Mouse (Mus musculus) liver, embryonic 16.5 days (tissue): ENCODE measurements around the gene Klf13. TPM values are rescaled to one million over a fixed set of nuclear protein-coding genes. Genes with fewer than 3 reads are reported as not detected.

Experiments
- ATAC-seq: fragments of 200-750 bp; cut with Nextera tagmentation; 2 replicates; pipeline ENCODE4 v1.8.0; 2017; ENCODE audit warnings: low read depth, mild to moderate bottlenecking, moderate number of reproducible peaks, moderate library complexity
- H3K27ac ChIP-seq: fragments of 300-500 bp; sonication (generic); 2 replicates; pipeline ENCODE4 v1.5.1; 2014; ENCODE audit warnings: mild to moderate bottlenecking, low read length
- H3K27me3 ChIP-seq: fragments of 300-500 bp; sonication (generic); 2 replicates; pipeline ENCODE4 v1.6.1; 2014; ENCODE audit warnings: low read depth, low read length, mixed read lengths; ENCODE audit not compliant: control insufficient read depth, insufficient read depth
- H3K36me3 ChIP-seq: fragments of 300-500 bp; sonication (generic); 2 replicates; pipeline ENCODE4 v1.6.1; 2014; ENCODE audit warnings: mild to moderate bottlenecking; ENCODE audit not compliant: control insufficient read depth, insufficient read depth
- H3K4me1 ChIP-seq: fragments of 300-500 bp; sonication (generic); 2 replicates; pipeline ENCODE4 v1.6.1; 2014; ENCODE audit warnings: low read depth, low read length, mixed read lengths; ENCODE audit not compliant: control insufficient read depth
- H3K4me2 ChIP-seq: fragments of 300-500 bp; sonication (generic); 2 replicates; pipeline ENCODE4 v1.6.1; 2014; ENCODE audit warnings: low read depth, low read length, mixed read lengths
- H3K4me3 ChIP-seq: fragments of 300-500 bp; sonication (generic); 2 replicates; pipeline ENCODE4 v1.5.1; 2014; ENCODE audit warnings: low read depth, mild to moderate bottlenecking, low read length
- H3K9ac ChIP-seq: fragments of 300-500 bp; sonication (generic); 2 replicates; pipeline ENCODE4 v1.6.1; 2014; ENCODE audit warnings: low read depth, low read length
- H3K9me3 ChIP-seq: fragments of 300-500 bp; sonication (generic); replicated peaks from 2 replicates; pipeline ENCODE4 v1.6.1; 2016; ENCODE audit warnings: low read length; ENCODE audit not compliant: control insufficient read depth
- WGBS: fragments of 180-500 bp; shearing (Covaris S2); extraction: QIAGEN DNeasy Blood & Tissue Kit; methylation state at CpG from one replicate; pipeline ENCODE4 v1.1.7; 2014; ENCODE audit not compliant: insufficient replicate concordance; 5-methylcytosine and 5-hydroxymethylcytosine counted together
- polyA plus RNA-seq: library from polyadenylated mRNA; unstranded; fragments of >200 nt; fragmentation: Nextera tagmentation; extraction: Ambion mirVana; gene quantifications from 2 replicates; pipeline ENCODE4 v1.2.1, GENCODE M21; 2015

The Klf13 gene
- polyA plus RNA-seq, 1 experiment from 2014 or later, result 16.6 TPM

DNA sequence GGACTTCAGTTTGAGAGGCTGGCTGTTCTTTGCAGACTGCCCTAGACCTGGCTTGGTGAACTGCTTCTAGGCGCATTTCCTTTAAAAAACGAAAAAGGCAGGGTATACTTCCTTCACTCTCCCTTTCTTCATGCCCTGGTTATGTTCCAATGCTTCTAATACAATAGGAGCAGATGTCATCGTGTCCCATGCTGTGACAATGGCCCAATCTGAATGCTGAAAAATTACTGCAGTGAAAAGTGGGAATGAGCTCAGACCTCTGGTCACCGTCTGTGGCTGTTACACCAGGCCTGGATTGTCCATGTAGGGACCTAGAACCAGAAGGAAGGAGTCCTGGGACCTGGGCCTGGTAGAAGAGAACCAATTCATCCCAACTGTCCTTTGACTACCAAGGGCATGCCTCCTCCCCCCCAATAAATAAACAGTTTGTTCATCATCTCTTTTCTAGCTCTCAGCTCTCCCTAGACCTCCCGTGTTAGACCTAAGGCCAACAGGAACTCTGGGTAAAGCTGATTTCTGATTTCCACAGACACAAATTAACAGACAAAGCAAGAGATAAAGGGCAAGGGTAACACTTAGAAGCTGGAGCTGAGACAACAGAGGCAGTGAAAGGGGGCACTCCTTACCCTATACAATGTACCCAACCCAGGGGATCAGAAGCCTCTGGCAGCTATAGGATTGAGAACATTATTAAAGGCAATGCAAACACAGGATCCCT lies 30.8 kb downstream of the Klf13 start:
- peak overlapping the region; percentile 58 for H3K27ac ChIP-seq
- ATAC-seq, result no peak
- H3K4me3 ChIP-seq, result no peak overlapping the region
- H3K9ac ChIP-seq, result no peak overlapping the region
- no peaks in the 10 kb centered on the region for H3K9me3 ChIP-seq
- H3K4me1 ChIP-seq, result peaks cover 79% of the 10 kb centered on the region
- no peaks in the 10 kb centered on the region for H3K36me3 ChIP-seq
- H3K27me3 ChIP-seq, result no peaks in the 10 kb centered on the region
- 0 out of 2 replicates have a peak overlapping the region, but pooled peaks have one; percentile 17 for H3K4me2 ChIP-seq
- WGBS, result 55% methylated on average over 5 of the region's 5 CpGs

- Histone ChIP-seq H3K4me2 (no peak overlapping the region), H3K4me1 (peaks cover 64% of the 10 kb centered on the region), H3K9ac (no peak overlapping the region), H3K27ac (peak overlapping the region; percentile 40; the same call in 1 of the 2 replicates), H3K36me3 (no peaks in the 10 kb centered on the region), H3K4me3 (no peak overlapping the region), H3K9me3 (no peaks in the 10 kb centered on the region), H3K27me3 (no peaks in the 10 kb centered on the region)
- 31% methylated on average over 5 of the region's 5 CpGs for WGBS
- peak; percentile 63 for ATAC-seq
These were observed 33.1 kb downstream of the Klf13 start for GRCm38 (mm10) chr7:63905642-63906041.

GRCm38 (mm10) chr7:63905190-63905589 lies 33.5 kb downstream of the Klf13 start:
- peak overlapping the region; percentile 40; the same call in 1 of the 2 replicates for H3K27ac ChIP-seq
- H3K4me2 ChIP-seq, result no peak overlapping the region
- H3K27me3 ChIP-seq, result no peaks in the 10 kb centered on the region
- H3K4me1 ChIP-seq, result peaks cover 60% of the 10 kb centered on the region
- no peak overlapping the region for H3K9ac ChIP-seq
- no peaks in the 10 kb centered on the region for H3K9me3 ChIP-seq
- 58% methylated on average over 2 of the region's 2 CpGs for WGBS
- no peaks in the 10 kb centered on the region for H3K36me3 ChIP-seq
- no peak overlapping the region for H3K4me3 ChIP-seq
- ATAC-seq, result peak; percentile 35

DNA sequence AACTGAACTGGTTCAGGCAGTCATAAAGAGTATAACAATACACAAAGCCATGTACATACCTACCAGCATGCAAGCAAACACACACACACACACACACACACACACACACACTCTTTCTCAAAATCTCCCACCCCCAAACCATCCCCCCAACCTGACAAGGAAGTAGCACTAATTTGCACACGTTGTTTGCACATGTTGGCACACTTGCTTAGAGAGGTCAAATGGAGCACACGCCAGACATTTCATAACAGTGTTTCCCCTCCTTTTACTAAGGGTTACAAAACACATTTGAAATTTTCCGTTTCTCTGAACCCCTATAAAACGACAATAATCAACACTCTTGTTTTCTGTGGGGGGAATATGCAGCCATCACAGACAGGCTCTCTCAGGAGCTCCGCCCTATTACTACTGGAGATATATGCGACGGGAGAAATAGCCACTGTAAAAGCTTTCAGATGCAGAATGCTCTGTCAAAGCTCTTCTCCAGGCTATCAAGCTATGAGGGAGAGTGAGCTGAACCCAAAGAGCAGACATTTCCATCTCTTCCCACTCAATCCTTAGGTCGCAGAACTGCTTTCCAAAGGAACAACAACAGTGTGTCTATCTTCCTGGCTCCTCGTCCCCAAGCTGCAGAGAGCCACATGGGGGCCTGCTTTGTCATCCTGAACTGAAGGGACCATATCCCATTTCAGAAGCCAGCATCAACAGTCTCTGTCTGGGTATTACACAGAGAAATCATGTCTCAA lies 34.9 kb downstream of the Klf13 start:
- Histone ChIP-seq H3K4me3 (no peak overlapping the region), H3K9ac (no peak overlapping the region), H3K4me2 (no peak overlapping the region), H3K9me3 (no peaks in the 10 kb centered on the region), H3K36me3 (no peaks in the 10 kb centered on the region), H3K27me3 (no peaks in the 10 kb centered on the region), H3K27ac (peak overlapping the region; percentile 55), H3K4me1 (peaks cover 52% of the 10 kb centered on the region)
- WGBS, result 45% methylated on average over 9 of the region's 9 CpGs
- ATAC-seq, result 0 out of 2 replicates have a peak, but pooled peaks have one; percentile 20

GRCm38 (mm10) chr7:63902604-63903210 lies 36.0 kb downstream of the Klf13 start:
- Histone ChIP-seq H3K4me2 (no peak overlapping the region), H3K27ac (peak overlapping the region; percentile 45; the same call in 1 of the 2 replicates), H3K27me3 (no peaks in the 10 kb centered on the region; the same call in 1 of the 2 replicates), H3K4me1 (peaks cover 50% of the 10 kb centered on the region), H3K9me3 (no peaks in the 10 kb centered on the region), H3K36me3 (no peaks in the 10 kb centered on the region), H3K4me3 (no peak overlapping the region), H3K9ac (no peak overlapping the region)
- ATAC-seq, result no peak
- WGBS, result 69% methylated on average over 3 of the region's 3 CpGs

DNA sequence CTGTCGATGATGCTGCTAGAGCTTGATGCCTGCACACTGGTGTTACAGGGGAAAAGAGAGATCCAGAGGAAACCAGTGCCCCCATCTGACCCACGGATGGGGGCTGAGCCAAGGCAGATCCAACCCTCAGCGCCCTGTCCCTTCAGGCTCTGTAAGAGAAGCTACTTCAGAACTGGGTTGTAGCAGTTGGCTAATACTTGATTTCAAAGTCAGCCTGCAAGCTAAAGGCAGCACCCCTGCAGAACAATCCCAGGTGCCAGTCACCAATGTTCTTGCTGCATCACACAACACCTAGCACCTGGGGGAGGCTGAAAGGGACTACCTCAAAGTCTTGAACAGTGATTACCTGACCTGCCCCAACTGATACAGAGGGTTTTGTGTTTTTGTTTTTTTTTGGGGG lies 36.8 kb downstream of the Klf13 start:
- no peak for ATAC-seq
- H3K9ac ChIP-seq, result no peak overlapping the region
- H3K27me3 ChIP-seq, result no peaks in the 10 kb centered on the region; the same call in 1 of the 2 replicates
- H3K27ac ChIP-seq, result no peak overlapping the region
- no peak overlapping the region for H3K4me3 ChIP-seq
- no peaks in the 10 kb centered on the region for H3K36me3 ChIP-seq
- H3K4me1 ChIP-seq, result peaks cover 56% of the 10 kb centered on the region
- no peak overlapping the region for H3K4me2 ChIP-seq
- 77% methylated on average over 3 of the region's 3 CpGs for WGBS
- H3K9me3 ChIP-seq, result no peaks in the 10 kb centered on the region

DNA sequence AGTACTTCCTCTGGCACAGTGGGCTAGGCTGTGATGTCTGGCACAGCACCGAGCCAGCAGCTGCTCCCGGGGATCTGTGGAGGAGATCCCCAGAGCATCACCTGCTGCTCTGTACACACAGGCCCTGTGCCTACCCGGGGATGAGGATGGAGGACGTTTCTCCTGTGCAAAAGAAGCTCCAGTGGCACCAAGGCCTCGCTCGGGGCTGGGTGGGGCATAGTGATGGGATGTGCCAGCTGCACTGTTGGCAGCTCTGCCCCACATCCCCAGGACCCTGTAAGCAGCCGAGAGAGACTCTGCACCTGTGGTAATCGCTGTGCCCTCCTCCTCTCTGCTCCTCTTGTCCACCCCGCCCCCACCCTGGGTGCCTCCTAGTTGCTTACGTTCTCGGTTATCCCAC lies 37.4 kb downstream of the Klf13 start:
- Histone ChIP-seq H3K4me2 (no peak overlapping the region), H3K27ac (no peak overlapping the region), H3K4me3 (no peak overlapping the region), H3K27me3 (no peaks in the 10 kb centered on the region; the same call in 1 of the 2 replicates), H3K36me3 (no peaks in the 10 kb centered on the region), H3K4me1 (peaks cover 59% of the 10 kb centered on the region), H3K9ac (no peak overlapping the region), H3K9me3 (no peaks in the 10 kb centered on the region)
- ATAC-seq, result no peak
- WGBS, result 72% methylated on average over 11 of the region's 11 CpGs

DNA sequence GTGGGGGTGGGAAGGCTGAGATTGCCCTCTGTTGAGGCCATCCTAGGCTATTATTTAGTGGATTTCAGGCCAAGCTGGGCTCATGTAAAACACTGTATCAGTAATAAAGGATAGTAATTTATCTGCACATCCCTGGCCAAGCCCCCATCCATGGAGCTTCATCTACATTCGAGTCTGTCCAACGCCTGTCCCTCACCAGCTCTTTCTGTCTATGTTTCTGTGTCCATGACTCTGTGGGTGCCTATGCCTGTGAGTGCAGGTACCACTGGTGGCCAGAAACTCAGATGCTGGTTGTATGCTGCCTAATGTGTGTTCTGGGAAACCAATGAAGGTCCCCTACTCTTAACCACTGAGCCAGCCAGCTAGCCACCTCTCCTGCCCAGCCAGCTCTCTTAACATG lies 38.3 kb downstream of the Klf13 start:
- no peak for ATAC-seq
- Histone ChIP-seq H3K36me3 (no peaks in the 10 kb centered on the region), H3K4me3 (no peak overlapping the region), H3K9me3 (no peaks in the 10 kb centered on the region), H3K4me2 (no peak overlapping the region), H3K4me1 (peaks cover 59% of the 10 kb centered on the region), H3K9ac (no peak overlapping the region), H3K27ac (no peak overlapping the region), H3K27me3 (no peaks in the 10 kb centered on the region; the same call in 1 of the 2 replicates)
- 69% methylated on average over 2 of the region's 2 CpGs for WGBS
